Mouse (Mus musculus): ENCODE measurements around the gene Ms4a4c. TPM values are rescaled to one million over a fixed set of nuclear protein-coding genes. Genes with fewer than 3 reads are reported as not detected.
"Not testable (repeated sequence)": the region's sequence is repeated elsewhere in the genome, so short reads cannot be mapped to it uniquely, and the experiment has no call there.

Ms4a4c gene
- total RNA-seq, 2 experiments from 2014 or later, result not detected

- not testable (repeated sequence) for DNase-seq (ENCODE audit: low spot score in 2 of 2)
Observed at GRCm38 (mm10) chr19:11459041-11459440, 54.5 kb downstream of the Ms4a4c start.

GRCm38 (mm10) chr19:11464795-11465194 lies 60.2 kb downstream of the Ms4a4c start:
- DNase-seq (ENCODE audit: low spot score in 2 of 2), result not testable (repeated sequence)

GRCm38 (mm10) chr19:11466471-11466870 lies 61.9 kb downstream of the Ms4a4c start:
- no peak for DNase-seq (ENCODE audit: low spot score in 2 of 2)

- DNase-seq (ENCODE audit: low spot score in 2 of 2), result not testable (repeated sequence)
Observed at GRCm38 (mm10) chr19:11468361-11468760, 63.8 kb downstream of the Ms4a4c start.

- DNase-seq (ENCODE audit: low spot score in 2 of 2), result not testable (repeated sequence)
Observed at GRCm38 (mm10) chr19:11469215-11469614, 64.6 kb downstream of the Ms4a4c start, which contains the start of gene Ms4a6c. Ms4a6c (plus strand) TSS chr19:11469366.

Other genes starting within 250 kb of the Ms4a4c start
- gene 1700025F22Rik, start 239.4 kb upstream of the Ms4a4c start, total RNA-seq (2021), result not detected
- not detected for gene Ms4a13, start 208.0 kb upstream of the Ms4a4c start, total RNA-seq (2021)
- not detected for gene Ms4a12, start 172.3 kb upstream of the Ms4a4c start, total RNA-seq (2021)
- under 1 TPM; 0.20 to 0.23 TPM for gene Ms4a1, start 138.5 kb upstream of the Ms4a4c start, total RNA-seq (2021)
- not detected for gene Ms4a5, start 120.9 kb upstream of the Ms4a4c start, total RNA-seq (2021)
- under 1 TPM; 0.22 to 0.26 TPM for gene Ms4a14, start 90.3 kb upstream of the Ms4a4c start, total RNA-seq (2021)
- 1 to 10 TPM; 2.4 to 3.7 TPM for gene Ms4a7, start 68.6 kb upstream of the Ms4a4c start, total RNA-seq (2021)
- gene Ms4a4a, start 29.2 kb upstream of the Ms4a4c start, total RNA-seq (2021), result 1 to 10 TPM; 5.9 to 8.5 TPM
- gene Ms4a4b, start 38.8 kb downstream of the Ms4a4c start, total RNA-seq (2021), result under 1 TPM; 0.47 to 0.56 TPM
- 10 to 100 TPM in 1 of 2 experiments, 1 to 10 TPM in 1; 6.9 to 10.3 TPM for gene Ms4a6c, start 64.6 kb downstream of the Ms4a4c start, total RNA-seq (2021)
- under 1 TPM in 1 of 2 experiments, not detected in 1; 0.29 TPM for gene Gm8369, start 81.2 kb downstream of the Ms4a4c start, total RNA-seq (2021)
- 1 to 10 TPM; 6.2 to 7.1 TPM for gene Ms4a6b, start 111.7 kb downstream of the Ms4a4c start, total RNA-seq (2021)
- 1 to 10 TPM; 1.2 to 1.7 TPM for gene Ms4a4d, start 132.0 kb downstream of the Ms4a4c start, total RNA-seq (2021)
- gene Ms4a6d, start 200.1 kb downstream of the Ms4a4c start, total RNA-seq (2021), result 1 to 10 TPM; 4.1 to 4.5 TPM
- 1 to 10 TPM; 1.0 to 1.8 TPM for gene Ms4a2, start 218.9 kb downstream of the Ms4a4c start, total RNA-seq (2021)
- not detected for gene Ms4a3, start 236.1 kb downstream of the Ms4a4c start, total RNA-seq (2021)

Data from gastrocnemius, postnatal 4 days (tissue).